Mouse (Mus musculus): ENCODE measurements around the gene Tmem210.

DNA sequence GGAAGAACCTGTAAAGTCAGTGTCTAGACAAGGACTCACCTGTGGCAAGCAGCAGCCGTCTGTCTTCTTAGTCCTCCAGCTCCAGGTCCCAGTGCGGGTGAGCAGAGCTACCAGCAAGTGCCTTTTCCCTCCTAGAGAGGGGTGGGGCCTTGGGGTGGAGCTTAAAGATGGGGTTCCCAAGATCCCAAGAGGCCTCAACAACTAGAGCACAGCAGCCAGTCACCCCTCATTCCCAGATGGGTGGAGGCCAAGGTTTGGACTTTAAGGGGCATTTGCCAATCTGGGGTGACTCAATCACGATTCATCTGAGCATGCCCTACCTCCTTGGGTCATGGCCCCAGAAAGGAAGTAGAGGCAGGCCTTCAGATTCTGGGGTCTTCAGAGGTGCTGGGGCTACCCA lies 48.2 kb upstream of the Tmem210 start:
- TF ChIP-seq CTCF (IDR thresholded peaks at IDR 0.05; ENCODE audit: control insufficient read depth, insufficient read depth, insufficient replicate concordance, low read depth, low read length) (no peak), POLR2A (IDR thresholded peaks at IDR 0.05; ENCODE audit: control insufficient read depth, low read depth, low read length) (no peak)

All from testis, adult 2 months (tissue).